ENCODE assay signal across 8 mouse cellular contexts in genomic region chr3:65958840-65959185, GRCm38 (mm10). TPM values are rescaled to one million over a fixed set of nuclear protein-coding genes. Genes with fewer than 3 reads are reported as not detected.
A peak's percentile ranks its signal among the peaks of the same experiment; 100 is the strongest.
DNase-seq lines count a peak whose midpoint lies in the region; ATAC-seq and TF ChIP-seq lines count a peak whose summit lies in the region.

No protein-coding gene starts in this region.

- no peaks in the 10 kb centered on the region for H3K27me3 ChIP-seq in embryonic facial prominence, embryonic 14.5 days (replicated peaks; ENCODE audit: control insufficient read depth, insufficient read depth, low read length)
- H3K27me3 ChIP-seq in hindbrain, postnatal 0 days (ENCODE audit: insufficient read depth, low read length), result no peaks in the 10 kb centered on the region
- no peaks in the 10 kb centered on the region for H3K27me3 ChIP-seq in midbrain, embryonic 11.5 days (ENCODE audit: control insufficient read depth, insufficient read depth, low read length)

- H3K4me2 ChIP-seq in embryonic facial prominence, embryonic 14.5 days (ENCODE audit: low read depth, low read length), result peak overlapping the region; percentile 94
- H3K4me2 ChIP-seq in hindbrain, postnatal 0 days (ENCODE audit: low read depth, low read length), result peak overlapping the region; percentile 82
- H3K4me2 ChIP-seq in midbrain, embryonic 11.5 days, result peak overlapping the region; percentile 82

- H3K27ac ChIP-seq in embryonic facial prominence, embryonic 14.5 days (replicated peaks; ENCODE audit: low read depth, low read length), result peak overlapping the region; percentile 100
- H3K27ac ChIP-seq in hindbrain, postnatal 0 days, result peak overlapping the region; percentile 100
- peak overlapping the region; percentile 96 for H3K27ac ChIP-seq in midbrain, embryonic 11.5 days (ENCODE audit: low read depth, low read length)

- H3K4me3 ChIP-seq in embryonic facial prominence, embryonic 14.5 days (ENCODE audit: low read depth, low read length), result peak overlapping the region; percentile 99
- peak overlapping the region; percentile 97 for H3K4me3 ChIP-seq in hindbrain, postnatal 0 days (ENCODE audit: low read length)
- H3K4me3 ChIP-seq in midbrain, embryonic 11.5 days (ENCODE audit: low read depth, low read length), result peak overlapping the region; percentile 90

- DNase-seq in spleen, postnatal 10 days (ENCODE audit: low spot score in 2 of 2), result peak; percentile 21 to 33
- no peak for DNase-seq in spleen, adult 18-20 months
- DNase-seq in embryonic facial prominence, embryonic 14.5 days (ENCODE audit: low spot score), result peak; percentile 20
- DNase-seq in hindbrain, postnatal 0 days (ENCODE audit: low spot score), result peak; percentile 35
- peak; percentile 94 for DNase-seq in midbrain, embryonic 11.5 days (ENCODE audit: low spot score, missing footprints)
- DNase-seq in left cerebral cortex, postnatal 4 days, result no peak
- no peak for DNase-seq in right cerebral cortex, adult 18-20 months

- TF ChIP-seq CTCF in hindbrain, postnatal 0 days (IDR thresholded peaks at IDR 0.05; ENCODE audit: low read depth), result no peak; the same call in 1 of the 2 replicates

- peaks cover 27% of the 10 kb centered on the region for H3K36me3 ChIP-seq in embryonic facial prominence, embryonic 14.5 days (ENCODE audit: control insufficient read depth, insufficient read depth, low read length)
- H3K36me3 ChIP-seq in hindbrain, postnatal 0 days (ENCODE audit: insufficient read depth, low read length), result peaks cover 9% of the 10 kb centered on the region
- H3K36me3 ChIP-seq in midbrain, embryonic 11.5 days (ENCODE audit: control insufficient read depth, insufficient read depth, low read length), result peaks cover 3% of the 10 kb centered on the region; the same call in 1 of the 2 replicates

- H3K9me3 ChIP-seq in embryonic facial prominence, embryonic 14.5 days (ENCODE audit: control insufficient read depth, low read length), result no peaks in the 10 kb centered on the region
- no peaks in the 10 kb centered on the region for H3K9me3 ChIP-seq in hindbrain, postnatal 0 days (ENCODE audit: low read length)
- H3K9me3 ChIP-seq in midbrain, embryonic 11.5 days (ENCODE audit: control insufficient read depth, low read length), result no peaks in the 10 kb centered on the region

- H3K4me1 ChIP-seq in embryonic facial prominence, embryonic 14.5 days (ENCODE audit: control insufficient read depth, insufficient read depth, low read length), result peaks cover 31% of the 10 kb centered on the region
- H3K4me1 ChIP-seq in hindbrain, postnatal 0 days (ENCODE audit: insufficient read depth, low read length), result peaks cover 5% of the 10 kb centered on the region; the same call in 1 of the 2 replicates
- H3K4me1 ChIP-seq in midbrain, embryonic 11.5 days (ENCODE audit: control insufficient read depth, insufficient read depth, low read length), result peaks cover 21% of the 10 kb centered on the region

- peak overlapping the region; percentile 100 for H3K9ac ChIP-seq in embryonic facial prominence, embryonic 14.5 days (ENCODE audit: low read depth, low read length)
- peak overlapping the region; percentile 99 for H3K9ac ChIP-seq in hindbrain, postnatal 0 days (replicated peaks; ENCODE audit: low read length)
- peak overlapping the region; percentile 99 for H3K9ac ChIP-seq in midbrain, embryonic 11.5 days (ENCODE audit: low read length)

- intact Hi-C loops in left cerebral cortex, postnatal 4 days (cut with DNase I), result no loop called here

- no peak for ATAC-seq in embryonic facial prominence, embryonic 14.5 days (ENCODE audit: low read depth)
- ATAC-seq in hindbrain, postnatal 0 days, result peak; percentile 1; the same call in 1 of the 2 replicates
- peak; percentile 25 for ATAC-seq in midbrain, embryonic 11.5 days (ENCODE audit: low FRiP score)
- ATAC-seq in activated CD4-positive, CD25-positive, alpha-beta regulatory T cell, adult 4 months, result no peak

- 4% methylated on average over 9 of the region's 9 CpGs for WGBS in embryonic facial prominence, embryonic 14.5 days
- WGBS in hindbrain, postnatal 0 days, result 5% methylated on average over 9 of the region's 9 CpGs
- 4% methylated on average over 9 of the region's 9 CpGs for WGBS in midbrain, embryonic 11.5 days

RNA-seq across cellular contexts. Expression of gene Ccnl1, which starts 0.8 kb away (rescaled TPM):
- polyA plus RNA-seq in embryonic facial prominence, embryonic 14.5 days (2014; fragmentation: Nextera tagmentation; extraction: Ambion mirVana), result 101 and 105 TPM in 2 replicates
- 32.9 and 34.8 TPM in 2 replicates for total RNA-seq in hindbrain, postnatal 0 days (2014; rRNA removed)
- polyA plus RNA-seq in hindbrain, postnatal 0 days (2015; fragmentation: Nextera tagmentation; extraction: Ambion mirVana), result 56.8 and 56.9 TPM in 2 replicates
- 119 and 131 TPM in 2 replicates for polyA plus RNA-seq in midbrain, embryonic 11.5 days (2014; fragmentation: Nextera tagmentation; extraction: Ambion mirVana)
- 10 to 100 TPM; 65.7 to 72.1 TPM for total RNA-seq in left cerebral cortex, postnatal 4 days (2021)
- polyA plus RNA-seq in activated CD4-positive, CD25-positive, alpha-beta regulatory T cell, adult 4 months (2017; shearing (Covaris generic)), result 10 to 100 TPM; 49.5 to 75.2 TPM

Comparison
In these comparisons a context has a peak if more than half of its experiments do, and no peak if none do; other contexts are left out.
1. DNase-seq: peak in spleen, postnatal 10 days (2 of 2), embryonic facial prominence, embryonic 14.5 days (single experiment), hindbrain, postnatal 0 days (single experiment) and midbrain, embryonic 11.5 days (single experiment); none in spleen, adult 18-20 months (0 of 2), left cerebral cortex, postnatal 4 days (single experiment) and right cerebral cortex, adult 18-20 months (single experiment).
2. ATAC-seq: peak in hindbrain, postnatal 0 days (single experiment) and midbrain, embryonic 11.5 days (single experiment); none in embryonic facial prominence, embryonic 14.5 days (single experiment) and activated CD4-positive, CD25-positive, alpha-beta regulatory T cell, adult 4 months (single experiment).
3. Peak in every context shown above with its lines, with median percentiles within 50 percentile points of each other: H3K27ac ChIP-seq, H3K4me2 ChIP-seq, H3K4me3 ChIP-seq and H3K9ac ChIP-seq.